Mouse (Mus musculus): ENCODE results near the gene Lrrfip1.

Lrrfip1 gene

DNA sequence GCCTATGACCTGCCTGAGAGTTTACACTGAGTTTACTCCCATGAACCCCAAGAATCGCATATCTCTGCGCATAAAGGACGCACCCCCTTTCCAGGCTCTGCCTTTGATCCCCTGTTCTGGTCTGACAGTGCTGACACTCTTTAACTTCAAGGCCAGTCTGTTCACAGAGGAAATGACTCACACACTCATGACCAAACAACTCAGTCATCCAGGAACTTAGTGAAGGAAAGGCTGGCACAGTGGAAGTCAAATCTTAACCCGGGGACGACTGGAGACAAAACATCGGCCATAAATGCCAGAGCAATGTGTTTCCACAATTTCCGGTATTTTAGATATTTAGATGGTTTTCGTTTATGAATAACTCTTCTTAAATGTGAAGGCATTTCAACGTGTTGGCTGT, 25.4 kb downstream of the Lrrfip1 start:
- no peak for DNase-seq (ENCODE audit: low spot score in 2 of 2)

DNA sequence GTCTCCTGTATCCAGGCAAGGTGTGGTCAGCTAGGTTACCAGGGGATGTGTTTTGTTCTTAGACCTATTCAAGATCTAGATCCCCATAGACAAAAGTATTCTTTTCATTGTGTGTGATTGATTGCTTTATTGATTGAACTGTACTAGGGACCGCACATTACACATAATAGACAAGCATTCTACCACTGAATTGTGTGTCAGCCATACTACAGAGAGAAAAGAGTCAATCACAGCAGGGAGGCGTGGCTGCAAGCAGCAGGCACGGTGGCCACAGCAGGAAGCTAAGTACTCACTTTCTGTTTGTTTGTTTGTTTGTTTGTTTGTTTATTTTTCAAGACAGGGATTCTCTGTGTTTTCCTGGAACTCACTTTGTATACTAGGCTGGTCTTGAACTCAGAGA, 25.9 kb downstream of the Lrrfip1 start:
- no peak for DNase-seq (ENCODE audit: low spot score in 2 of 2)

DNA sequence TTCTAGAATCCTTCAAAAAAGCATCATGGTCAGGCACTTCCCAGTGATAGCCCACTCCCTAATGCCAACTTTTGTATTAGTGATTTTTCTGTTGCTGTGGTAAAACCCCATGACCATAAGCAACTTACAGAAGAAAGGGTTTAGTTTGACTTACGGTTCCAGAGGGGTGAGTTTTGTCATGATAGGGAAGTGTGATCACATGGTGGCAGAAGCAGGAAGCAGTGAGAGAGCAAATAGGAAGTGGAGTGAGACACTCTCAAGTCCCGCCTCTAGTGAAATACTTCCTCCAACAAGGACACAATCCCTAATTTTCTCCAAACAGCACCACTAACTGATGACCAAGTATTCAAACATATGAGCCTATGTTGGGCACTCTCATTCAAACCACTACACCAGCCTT, 28.4 kb downstream of the Lrrfip1 start:
- DNase-seq (ENCODE audit: low spot score in 2 of 2), result no peak

DNA sequence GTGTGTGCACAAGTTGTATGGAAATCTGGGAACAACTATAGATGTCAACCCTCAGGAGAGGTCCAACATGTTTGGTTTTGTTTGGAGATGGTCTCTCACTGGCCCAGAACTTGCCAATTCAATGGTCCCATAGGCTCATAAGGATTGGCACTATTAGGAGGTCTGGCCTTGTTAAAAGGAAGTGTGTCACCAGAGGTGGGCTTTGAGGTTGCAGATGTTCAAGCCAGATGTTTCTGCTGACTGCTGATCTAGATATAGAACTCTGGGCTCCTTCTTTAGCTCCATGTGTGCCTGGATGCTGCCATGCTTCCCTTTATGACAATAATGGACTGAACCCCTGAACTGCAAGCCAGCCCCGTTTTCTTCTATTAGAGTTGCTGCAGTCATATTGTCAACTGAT, 31.8 kb downstream of the Lrrfip1 start:
- DNase-seq (ENCODE audit: low spot score in 2 of 2), result no peak

DNA sequence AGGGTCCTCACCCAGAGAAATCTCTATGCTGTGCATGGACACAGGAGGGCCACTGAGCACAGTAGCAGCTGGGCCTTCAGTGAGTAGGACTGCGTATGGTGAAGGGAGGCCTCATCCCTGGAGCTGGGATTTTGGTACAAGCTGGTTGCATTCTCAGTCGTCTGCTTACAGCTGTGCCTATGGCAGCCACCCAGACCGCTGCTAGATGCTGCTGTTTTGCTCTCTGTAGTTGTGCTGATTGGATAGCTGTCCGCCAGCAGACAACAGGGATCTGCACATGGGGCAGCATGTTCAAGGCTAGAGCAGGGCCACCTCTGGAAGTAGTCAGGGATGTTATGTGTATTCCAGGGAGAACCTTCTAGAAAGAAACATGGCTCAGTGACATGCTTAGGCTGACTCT, 33.0 kb downstream of the Lrrfip1 start:
- no peak for DNase-seq (ENCODE audit: low spot score in 2 of 2)

DNA sequence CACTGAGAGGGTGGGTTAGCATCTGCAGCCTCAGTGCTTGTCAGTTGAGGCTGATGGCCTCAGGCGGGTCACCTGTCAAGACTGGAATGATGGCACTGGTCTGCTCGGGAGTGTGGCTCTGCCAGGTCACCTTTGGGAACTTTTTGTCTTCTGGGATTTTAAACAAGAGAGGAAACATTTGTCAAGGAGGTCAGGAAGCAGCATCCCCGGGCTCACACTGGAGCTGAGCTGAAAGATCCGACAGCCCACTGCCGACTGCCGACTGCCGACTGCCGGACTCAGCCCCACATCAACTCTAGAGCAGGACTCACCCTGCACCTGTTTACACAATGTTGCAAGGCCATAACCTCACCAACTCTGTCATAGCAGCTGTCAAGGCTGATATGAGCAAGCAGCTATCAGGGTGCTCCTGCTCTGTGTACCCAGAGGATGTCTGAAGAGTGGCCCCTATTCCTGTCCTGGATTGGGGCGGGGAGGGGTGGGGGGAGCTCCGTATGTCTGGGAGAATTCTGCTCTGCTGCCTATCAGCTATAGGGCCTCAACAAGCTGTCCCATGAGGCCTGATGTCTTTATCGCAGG, 33.9 kb downstream of the Lrrfip1 start:
- DNase-seq (ENCODE audit: low spot score in 2 of 2), result no peak

DNA sequence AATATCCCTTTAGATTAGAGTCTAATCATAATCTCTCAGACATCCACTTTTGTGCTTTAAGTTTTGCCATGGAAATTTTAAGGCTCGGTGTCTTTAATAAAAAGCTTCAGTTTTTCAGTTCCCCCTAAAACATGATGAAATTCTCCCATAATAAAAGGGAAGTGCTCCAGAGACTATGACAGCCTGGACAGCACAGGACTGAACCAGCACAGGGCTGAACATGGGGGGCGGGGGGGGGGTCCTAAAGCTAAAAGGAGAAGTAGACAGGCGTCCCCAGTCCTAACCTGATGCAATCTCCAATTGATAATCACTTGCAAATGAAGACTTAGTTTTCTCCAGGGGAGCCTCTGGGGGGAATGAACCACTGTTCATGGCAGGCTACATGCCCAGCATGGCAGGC, 36.0 kb downstream of the Lrrfip1 start:
- no peak for DNase-seq (ENCODE audit: low spot score in 2 of 2)

DNA sequence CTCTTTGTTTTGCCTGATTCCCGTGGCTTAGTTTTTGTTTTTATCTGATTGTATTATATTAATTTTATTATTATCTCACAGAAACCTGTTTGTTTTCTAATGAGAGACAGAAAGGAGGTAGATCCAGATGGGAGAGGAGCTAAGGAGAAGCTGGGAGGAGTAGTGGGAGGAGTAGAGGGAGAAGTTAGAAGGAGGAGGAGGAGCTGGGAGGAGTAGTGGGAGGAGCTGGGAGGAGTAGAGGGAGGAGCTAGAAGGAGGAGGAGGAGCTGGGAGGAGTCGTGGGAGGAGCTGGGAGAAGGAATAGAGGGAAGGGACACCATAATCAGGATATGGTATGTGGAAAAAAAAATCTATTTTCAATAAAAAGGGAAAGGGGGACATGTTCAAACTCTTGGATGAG, 36.7 kb downstream of the Lrrfip1 start:
- no peak for DNase-seq (ENCODE audit: low spot score in 2 of 2)

DNA sequence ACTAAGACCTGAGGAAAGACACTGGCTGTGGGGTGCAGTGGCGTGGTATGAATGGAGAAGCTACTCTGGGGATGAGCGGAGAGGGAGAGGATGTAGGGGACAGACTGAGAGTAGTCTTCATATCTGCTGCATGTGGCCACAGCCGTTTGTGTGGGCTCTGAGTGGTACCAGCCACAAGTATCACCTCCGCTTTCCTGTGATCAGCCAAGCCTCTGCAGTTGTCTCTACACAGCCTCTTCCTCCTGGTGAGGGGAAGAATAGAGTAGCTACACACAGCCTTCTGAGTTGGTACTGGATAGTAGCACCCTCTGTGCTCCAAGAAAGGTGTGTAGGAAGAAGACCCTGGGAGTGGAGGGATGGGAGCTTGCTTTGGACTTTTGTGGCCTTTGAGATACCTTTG, 38.7 kb downstream of the Lrrfip1 start:
- no peak for DNase-seq (ENCODE audit: low spot score in 2 of 2)

DNA sequence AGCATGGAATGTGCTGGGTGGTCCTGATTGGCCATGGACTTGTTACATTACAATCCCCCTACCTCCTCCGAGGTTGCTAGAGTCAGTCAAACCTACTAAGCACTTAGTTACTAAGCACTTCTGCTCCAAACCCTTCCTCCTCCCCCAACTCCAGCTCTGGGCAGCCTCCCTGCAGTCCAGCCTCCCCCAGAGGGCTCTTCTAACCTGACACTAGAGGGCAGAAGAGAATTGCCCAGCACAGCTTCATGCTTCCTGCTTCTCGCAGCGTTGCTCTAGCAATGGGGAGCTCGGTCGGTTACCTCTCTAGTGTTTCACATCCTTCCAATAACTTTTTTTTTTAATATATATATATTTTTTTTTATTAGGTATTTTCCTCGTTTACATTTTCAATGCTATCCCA, 39.5 kb downstream of the Lrrfip1 start:
- no peak for DNase-seq (ENCODE audit: low spot score in 2 of 2)

DNA sequence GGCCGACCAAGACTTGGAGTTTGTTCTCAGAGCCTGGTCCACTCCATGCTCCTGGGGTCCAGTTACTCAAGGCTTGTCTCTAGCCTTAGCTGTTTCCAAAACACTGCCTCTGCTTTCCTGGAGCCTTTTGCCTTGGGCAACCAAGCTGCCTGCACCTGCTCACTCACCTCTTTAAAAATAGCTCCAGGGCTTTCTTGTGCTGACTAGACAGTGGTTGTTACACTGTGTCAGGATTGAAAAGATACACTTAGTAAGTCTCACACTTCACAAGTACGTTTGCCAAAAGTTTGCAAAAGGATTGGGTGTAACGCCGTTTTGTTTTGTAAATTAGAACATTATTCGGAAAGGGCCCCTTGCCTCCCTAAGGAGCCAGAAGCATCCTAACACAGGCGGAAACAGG, 40.0 kb downstream of the Lrrfip1 start:
- DNase-seq (ENCODE audit: low spot score in 2 of 2), result no peak

DNA sequence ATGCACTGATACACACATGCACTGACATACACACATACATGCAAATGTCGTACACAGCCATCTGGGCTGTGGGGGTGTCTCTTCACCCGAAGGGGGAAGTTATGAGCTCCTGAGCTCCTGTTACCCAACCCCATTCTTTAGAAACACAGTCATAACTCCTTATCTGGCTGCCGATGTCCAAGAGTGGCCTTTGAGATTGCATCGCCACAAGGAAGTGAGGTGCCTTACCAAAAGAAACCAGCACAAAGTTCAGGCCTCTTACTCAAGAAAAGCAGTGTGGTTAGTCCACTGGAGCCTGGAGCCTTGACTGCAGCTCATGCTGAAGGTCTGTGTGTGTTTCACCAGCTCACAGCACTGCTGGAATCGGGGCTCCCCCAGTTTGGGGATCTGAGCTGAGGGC, 43.1 kb downstream of the Lrrfip1 start:
- no peak for DNase-seq (ENCODE audit: low spot score in 2 of 2)

DNA sequence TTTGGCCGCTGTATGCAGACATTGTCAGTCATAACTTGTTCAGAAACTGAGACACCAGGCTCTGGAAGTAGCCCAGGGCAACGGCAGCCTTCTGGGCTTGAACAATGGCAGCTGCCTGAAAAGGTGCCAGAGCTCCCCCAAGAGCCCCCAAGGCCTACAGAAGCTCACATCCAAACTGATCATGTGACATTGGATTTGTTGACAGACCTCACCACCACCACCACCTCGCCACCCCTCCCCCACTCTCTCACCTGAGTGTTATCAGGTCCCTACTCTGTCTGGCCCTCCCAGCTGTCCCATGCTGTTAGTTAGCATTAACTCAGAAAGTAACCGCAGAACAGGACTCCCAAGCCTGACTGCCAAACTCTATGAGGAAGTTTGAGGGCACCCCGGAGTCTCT, 44.7 kb downstream of the Lrrfip1 start:
- no peak for DNase-seq (ENCODE audit: low spot score in 2 of 2)

DNA sequence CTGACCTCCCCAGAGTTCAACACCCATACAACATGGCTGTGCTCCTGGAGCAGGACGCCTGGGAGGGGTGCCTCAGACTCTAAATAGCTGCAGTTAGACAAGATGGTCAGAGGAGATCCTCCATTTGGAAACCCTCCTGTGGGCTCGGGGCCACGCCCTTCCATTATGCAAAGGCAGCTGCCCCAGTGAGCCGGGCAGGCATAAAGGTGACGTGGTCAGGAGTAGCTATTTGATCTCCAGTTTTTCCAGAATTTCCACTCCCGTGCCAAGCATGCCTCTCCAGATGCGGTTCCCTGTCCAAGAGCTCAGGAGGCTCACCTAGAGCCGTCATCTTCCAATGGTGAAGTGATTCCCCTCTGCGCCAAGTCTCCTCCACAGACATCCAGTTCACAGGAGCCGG, 45.6 kb downstream of the Lrrfip1 start:
- no peak for DNase-seq (ENCODE audit: low spot score in 2 of 2)

DNA sequence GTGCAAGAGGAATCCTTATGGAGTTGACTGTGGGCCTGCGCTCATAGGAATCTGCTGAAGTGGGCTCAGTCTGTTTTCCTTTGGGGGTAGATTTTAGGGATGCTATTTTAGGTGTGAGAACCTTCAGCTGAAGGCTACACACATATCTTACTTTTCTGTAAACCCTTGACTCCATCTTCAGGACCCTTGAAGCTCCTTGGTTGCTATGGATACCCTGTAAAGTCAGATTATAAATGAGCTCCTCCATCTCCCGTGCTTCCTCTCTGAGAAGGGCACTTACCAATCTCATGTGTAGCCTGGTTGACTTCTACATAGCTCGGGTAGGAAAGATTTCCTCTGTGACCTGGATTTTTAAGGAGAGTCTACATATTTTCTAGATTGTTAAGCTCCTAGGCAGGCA, 46.1 kb downstream of the Lrrfip1 start:
- no peak for DNase-seq (ENCODE audit: low spot score in 2 of 2)

DNA sequence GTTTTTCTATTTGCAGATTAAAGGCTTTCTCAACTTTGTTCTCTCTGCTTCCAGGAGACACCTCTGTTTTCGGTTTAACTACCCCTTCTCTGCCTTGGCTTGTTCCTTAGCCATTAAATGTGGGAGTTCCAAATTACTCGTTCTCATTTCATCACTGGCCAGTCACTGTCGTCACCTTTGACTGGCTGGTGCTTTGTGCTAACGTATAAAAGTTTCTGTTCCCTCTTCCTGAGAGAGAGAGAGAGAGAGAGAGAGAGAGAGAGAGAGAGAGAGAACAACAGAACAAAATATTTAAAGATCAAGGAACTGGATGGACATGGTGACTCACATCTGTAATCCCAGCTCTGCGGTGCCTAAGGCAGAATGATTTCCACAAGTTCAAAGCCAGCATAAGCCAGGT, 47.7 kb downstream of the Lrrfip1 start:
- no peak for DNase-seq (ENCODE audit: low spot score in 2 of 2)

DNA sequence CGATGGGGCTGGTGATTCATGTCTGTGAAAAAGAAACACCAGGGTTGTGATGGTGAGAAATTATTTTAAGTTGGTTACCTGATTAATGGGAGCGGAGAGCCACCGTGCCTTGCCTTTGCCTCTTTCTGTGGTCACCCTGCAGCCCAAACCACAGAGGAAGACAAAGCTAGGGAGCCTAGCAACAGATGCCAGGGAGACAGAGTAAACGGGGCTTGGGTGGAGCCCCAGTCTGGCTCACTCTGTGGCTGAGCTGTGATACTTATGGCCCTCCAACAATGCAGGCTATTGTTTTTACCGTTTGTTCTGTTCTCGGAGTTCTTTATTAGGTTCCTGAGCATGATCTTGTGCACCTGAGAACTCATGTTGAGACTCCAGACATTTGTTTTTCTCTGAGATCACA, 50.8 kb downstream of the Lrrfip1 start:
- DNase-seq (ENCODE audit: low spot score in 2 of 2), result no peak

DNA sequence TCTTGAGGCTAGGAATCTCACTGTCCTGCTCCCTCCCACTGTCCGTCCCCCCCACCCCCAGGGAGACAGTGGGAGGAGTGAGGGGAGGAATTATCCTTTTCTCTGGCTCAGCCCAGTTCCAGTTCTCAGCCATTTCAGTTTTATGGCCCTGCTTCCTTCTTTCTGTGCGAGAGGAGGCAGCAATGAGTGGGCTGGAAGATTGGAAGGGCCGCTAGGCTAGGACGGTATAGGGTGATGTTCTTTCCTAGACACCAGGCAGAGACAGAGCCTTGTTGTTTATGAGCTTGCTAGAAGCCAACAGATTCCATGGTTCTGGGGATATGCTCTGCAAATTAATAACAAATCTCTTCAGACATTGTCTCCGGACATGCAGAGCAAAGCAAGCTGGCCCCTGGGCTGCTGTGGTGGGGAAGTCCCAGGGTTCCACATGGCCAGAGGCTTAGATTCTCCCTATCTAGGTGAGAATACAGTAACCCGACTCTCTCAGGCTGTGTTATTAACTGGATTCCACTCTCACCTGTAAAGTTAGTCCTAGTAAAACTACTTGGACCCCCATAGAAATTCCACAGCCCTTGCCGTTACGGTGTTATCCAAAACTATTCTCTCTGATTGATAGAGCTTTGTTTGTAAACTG, 53.0 kb downstream of the Lrrfip1 start:
- DNase-seq (ENCODE audit: low spot score in 2 of 2), result no peak

DNA sequence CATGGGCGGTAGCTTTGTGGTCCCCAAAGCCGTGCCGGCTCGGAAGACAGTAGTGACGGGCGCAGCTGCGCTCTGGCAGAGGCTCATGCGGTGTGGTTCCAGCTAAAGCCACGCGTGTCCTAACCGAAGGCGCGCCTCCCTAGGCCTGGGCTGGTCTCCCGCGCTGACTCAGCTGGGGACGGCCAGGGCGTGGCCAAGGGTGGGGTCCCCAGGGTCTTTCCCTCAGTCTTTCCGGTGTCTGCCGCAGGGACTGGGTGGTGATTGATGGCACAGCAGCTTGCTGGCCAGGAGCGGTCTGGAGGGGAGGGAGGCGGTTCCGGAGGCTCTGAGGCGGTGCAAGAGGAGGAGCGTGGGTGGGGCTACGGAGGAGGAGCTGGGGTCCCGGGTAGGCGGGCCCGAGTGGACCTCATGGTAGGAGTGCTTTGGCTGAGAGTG, 54.2 kb downstream of the Lrrfip1 start:
- peak; percentile 81 to 83 for DNase-seq (ENCODE audit: low spot score in 2 of 2)

DNA sequence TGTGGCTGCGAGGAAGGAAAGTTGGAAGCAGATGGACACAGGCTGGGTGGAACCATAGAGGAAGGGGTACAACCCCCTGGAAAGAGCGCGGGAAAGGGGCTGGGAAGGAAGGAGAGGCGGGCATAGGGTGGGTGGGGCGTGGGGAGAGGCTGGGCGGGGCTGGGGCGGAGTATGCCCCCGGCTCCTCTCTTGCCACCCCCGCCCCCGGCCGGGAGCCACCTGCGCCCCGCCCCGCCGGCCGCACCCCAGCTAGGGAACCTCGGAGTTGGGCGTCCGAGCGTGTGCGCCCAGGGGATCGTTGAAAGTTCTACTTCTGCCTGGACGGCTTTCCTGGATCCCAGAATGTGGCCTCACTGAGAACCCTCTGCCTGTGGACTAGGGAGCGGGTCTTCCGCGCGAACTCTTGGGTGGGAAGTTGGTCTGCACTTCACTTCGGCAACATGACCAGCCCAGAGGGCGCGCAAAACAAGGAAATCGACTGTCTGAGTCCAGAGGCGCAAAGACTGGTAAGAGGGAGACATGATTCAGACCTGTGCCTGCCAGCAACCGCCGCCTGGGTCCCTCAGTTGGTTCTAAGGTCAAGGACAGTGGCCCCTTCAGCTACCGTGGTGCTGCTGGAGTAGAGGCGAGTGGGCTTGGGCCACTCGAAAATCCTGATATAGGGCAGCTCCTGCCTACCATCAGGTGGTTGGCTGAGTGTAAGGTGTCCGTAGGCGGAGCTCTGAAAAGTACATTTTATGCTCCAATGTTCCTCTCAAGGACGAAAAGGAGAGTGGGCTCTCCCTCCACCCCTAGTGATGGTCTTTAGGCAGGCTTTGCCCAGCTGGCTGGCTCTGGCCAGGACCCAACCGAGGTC, 54.9 kb downstream of the Lrrfip1 start:
- DNase-seq (ENCODE audit: low spot score in 2 of 2), result no peak

DNA sequence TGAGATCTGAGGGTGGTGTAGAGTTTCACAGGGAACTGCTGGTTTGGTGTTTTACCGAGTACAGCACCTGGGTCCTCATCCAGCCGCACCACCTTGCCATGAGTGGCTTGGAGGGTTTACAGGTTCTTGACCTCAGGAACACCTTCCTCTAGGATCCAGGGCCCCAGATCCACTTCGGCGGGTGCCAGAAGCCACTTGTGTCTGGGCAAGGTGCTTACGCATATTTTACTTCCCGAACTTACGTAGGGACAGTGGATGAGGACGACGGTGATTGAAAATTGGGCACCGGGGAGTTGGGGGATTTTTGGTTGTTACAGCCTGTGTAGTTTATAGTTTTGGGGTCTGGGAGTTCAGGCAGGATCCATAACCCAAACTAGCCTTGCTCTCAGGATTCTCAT, 55.5 kb downstream of the Lrrfip1 start:
- no peak for DNase-seq (ENCODE audit: low spot score in 2 of 2)

DNA sequence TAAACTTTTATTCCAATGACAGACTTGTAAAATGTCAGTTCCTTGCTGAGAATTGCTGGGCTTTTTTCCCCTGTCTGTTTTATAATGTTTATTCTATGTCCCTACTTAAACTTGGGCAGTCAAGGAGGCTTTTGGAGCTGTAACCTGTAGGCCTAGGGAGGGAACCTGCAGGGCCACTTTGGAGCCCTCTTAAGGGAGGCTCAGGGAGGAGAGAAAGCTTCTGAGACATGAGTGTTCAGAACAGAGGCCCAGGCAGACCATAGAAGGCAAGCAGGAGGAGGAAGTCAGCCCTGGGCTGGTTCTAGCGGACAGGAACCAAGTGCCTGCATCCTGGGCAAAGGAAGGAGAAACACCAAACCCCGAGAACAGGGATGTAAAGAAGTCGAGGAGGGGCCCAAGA, 56.3 kb downstream of the Lrrfip1 start:
- DNase-seq (ENCODE audit: low spot score in 2 of 2), result no peak

DNA sequence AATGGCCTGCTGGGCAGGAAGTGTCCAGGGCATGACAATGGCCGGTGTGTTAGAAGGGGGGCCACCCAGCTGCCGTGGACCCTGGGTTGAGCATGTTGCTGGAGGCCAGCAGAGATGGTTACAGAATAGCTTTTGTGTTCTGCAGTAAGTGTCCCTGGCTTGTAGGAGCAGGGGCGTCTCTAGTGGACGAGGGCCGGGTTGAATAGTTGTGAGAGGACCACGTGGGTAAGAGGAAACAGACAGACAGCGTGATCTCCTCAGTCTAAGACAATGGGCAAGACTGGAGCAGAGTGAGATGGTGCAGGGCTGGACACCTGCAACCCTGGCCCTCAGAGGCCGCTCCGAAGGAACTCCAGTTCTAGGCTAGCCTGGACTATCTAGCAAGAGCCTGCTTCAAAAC, 57.2 kb downstream of the Lrrfip1 start:
- DNase-seq (ENCODE audit: low spot score in 2 of 2), result no peak
